Mouse (Mus musculus) fibroblast of lung, adult 2 months (primary cell): ENCODE data around the gene Lmo1.
"Not testable (repeated sequence)": the region's sequence is repeated elsewhere in the genome, so short reads cannot be mapped to it uniquely, and the experiment has no call there.

ENCODE experiments used
- DNase-seq: peaks from one replicate; pipeline ENCODE4 v3.0.0-alpha.2; 2011; ENCODE audit warnings: low read depth

Lmo1 gene

DNA sequence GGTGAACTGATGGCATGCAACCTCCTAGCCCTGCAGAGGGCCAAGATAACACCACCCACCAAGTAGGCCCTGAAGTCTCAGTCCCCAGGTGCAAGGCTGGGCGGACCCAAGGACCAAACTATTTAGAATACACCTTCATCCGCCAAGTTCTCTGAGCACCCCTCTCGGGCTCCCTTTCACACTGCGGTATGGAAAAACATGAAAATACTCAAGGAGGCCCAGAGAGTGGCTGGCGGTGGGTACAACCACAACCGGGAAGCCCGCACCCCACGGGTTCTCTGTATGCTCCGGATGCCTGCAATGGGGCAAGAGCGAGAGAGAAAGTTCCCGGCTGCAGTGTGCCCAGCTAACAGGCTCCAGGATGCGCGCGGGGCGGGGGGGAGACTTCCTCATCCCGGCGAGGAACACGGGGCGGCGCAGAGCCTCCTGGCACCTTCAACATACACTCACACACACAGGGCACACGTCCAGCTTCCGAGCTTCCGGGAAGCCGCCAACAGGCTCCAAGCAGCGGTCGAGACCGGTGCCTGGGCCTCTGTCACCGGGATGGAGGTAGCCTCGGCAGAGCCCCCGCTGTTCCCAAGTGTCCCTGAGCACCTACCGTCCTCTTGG is 564 bp downstream of the Lmo1 start:
- DNase-seq = no peak

DNA sequence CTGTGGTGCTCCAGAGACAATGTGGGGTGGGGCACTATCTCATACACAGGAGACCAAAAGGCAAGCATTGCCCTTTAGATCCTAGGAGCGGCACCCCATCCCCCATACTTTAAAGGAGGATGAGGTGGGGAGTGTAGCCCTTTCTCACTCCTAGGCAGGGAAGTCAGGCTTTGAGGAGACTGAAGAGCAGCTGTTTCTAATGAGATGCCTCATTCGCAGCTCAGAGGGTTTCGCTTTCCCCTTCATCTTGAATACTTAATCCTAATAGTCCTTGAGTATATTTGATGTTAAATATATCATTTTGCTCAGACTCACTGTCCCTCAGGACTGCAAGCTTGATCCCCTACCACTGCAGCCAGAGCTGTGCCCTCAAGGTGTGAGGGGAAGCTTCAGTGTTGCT is 3.1 kb downstream of the Lmo1 start:
- no peak for DNase-seq

DNA sequence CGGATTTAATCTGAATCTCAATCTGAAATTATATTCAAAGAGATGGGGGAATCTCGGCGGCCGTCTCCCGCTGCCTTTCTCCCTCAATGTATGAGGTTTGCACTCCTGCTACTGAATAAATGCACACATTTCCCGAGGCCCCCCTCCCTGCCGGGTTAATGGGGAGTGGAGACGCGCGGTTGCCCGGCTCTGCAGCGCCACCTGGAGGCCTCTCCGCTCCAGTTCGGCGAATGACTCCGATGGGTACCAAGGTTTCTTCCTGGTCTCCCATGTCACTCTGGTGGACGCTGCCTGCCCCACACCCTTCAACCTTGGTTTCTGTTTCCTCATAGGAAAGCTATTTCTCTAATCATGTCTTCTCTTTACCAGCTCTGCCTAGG is 4.6 kb downstream of the Lmo1 start:
- DNase-seq = peak; percentile 13

DNA sequence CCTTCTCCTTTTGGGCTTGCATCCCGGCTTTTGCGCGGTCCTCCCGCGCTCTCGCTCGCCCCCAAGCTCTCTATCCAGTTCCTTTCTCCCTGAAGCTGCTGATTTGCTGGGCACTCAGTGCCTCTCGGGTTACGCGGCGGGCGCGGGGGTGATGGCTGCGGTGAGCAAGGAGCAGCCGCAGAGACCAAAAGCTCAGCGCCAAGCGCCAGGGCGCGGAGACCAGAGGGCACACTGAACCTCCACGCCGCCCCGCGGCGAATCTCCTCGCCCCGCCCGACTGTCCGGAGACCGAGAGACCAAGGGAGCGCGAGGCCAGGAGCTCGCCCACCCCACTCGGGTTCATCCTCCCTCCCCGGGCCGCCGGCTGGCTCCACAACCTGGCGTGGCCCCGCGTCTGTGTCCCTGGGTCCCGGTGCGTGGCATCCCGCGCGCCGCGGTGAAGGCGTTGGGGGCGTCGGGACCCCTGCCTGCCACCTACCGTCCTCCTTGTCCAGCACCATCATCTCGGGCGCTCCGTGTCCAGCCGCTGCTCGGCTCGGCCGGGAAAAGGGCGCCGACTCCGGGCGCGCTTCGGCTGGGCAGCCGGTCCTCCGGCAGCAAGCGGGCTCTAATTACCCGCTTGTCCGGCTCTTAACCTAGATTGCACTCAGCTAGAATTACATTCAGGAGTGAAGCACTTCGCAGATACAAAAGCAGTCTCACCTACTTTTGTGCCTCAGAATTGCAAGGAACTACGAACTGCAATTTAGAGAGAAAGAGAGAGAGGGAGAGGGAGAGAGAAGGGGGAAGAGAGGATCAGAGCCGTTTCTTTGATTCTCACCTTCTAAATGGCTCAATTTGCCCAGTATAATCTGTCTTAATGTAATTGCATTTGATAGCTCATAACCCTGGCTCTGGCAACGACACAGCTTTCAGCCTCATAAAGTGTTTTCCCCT is 5.2 kb downstream of the Lmo1 start:
- no peak for DNase-seq

DNA sequence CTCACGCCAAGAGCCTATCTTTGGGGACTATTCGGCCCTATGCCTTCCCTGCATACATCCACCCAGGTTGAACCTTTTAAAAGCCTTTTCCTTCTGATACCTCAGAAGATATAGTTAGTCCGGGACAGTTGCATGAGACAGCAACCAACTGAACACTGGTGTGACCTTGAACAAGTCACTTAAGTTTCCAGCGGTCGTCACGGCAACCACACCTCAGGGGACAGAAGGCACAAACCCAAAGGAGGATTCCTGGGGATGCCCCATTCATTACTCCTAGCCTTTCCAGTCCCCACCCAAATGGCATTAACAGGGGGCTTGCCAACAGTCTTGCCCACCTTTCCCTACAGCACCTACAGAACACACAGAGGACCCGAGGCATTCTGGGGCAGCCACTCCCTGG is 6.3 kb downstream of the Lmo1 start:
- no peak for DNase-seq

DNA sequence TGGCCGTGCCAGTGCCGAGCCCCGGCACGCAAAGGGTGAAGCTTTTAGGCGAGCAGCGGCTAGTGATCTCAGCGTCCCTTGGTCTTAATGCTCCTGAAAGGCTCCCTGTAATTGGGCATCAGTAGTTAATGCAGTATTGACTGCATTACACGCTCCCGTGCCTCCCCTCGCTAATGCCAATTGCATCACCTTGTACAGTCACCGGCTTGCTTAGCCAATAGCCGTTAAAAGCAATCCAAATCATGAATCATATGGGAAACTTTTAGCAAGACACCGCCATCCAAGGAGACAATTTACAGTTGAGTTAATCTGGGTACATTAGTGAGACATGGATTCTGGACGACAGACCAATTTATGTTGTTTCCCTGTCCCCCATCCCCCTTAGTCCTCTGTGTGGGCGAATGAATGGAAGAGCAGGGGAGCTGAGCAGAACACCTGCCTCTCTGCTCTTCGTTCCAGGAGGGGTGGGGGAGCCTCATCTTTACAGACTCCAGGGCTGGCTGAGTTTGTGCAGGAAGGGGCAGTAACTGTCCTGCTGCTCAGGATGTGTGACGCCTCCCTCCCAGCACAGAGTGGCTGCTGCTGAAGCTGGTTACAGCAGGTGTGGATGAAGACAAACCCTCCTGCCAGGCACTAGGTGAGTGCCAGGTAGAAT is 8.9 kb downstream of the Lmo1 start:
- peak; percentile 26 for DNase-seq

DNA sequence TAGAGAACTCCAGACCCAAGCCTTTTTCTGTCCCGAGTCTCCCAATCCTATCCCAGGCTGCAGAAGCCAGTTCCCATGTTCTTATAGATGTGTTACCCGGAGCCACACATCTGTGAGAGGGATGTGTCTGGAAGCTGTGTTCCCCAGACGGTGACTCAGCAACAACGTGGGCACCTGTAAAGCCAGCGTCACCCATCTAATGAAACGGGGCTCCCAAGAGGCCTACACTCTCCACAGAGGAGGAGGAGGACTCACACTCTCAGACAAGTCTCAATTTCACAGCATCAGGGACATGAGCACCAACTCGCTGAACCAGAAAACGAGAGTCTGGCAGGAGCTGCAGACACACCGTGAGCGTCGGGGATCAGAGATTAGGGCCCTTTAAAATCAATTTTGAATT is 20.7 kb downstream of the Lmo1 start:
- no peak for DNase-seq

DNA sequence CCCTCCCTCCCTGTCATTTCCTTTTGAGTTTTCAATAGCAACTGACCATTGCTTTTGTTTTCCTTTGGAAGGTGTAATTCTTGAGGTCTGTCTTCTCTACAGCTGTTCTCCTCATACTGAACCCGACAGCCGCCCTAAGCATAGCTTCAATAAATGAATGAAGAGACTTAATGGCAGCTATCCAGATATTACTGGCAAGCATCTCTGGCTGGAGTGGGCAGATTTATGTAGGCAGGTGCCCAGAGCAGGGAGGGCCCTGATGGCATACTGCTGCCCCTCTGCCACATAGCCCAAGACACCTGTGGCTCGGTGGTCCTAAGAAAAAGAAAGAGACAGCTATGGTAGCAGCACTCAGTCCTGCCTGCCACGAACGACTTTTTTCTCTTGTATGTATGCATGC is 21.5 kb downstream of the Lmo1 start:
- no peak for DNase-seq

DNA sequence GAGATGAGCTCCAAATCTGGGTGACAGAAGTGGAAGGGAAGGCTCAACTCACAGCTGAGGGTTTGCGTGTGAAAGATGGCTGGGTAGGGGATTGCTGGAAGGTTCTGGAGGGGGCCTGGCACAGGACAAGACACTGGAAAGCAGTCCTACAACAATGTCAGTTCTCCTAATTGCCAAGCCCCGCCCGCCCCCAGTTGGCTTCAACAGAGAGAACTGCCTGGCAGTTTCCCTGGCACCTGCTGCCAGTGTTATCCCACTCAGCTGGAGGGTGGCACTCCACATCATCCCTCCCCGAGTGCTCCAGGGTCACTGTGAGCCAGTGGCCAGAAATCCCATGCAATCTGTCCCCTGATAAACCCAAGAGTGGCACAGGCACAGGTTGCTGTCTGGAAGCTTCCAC is 23.9 kb downstream of the Lmo1 start:
- no peak for DNase-seq

DNA sequence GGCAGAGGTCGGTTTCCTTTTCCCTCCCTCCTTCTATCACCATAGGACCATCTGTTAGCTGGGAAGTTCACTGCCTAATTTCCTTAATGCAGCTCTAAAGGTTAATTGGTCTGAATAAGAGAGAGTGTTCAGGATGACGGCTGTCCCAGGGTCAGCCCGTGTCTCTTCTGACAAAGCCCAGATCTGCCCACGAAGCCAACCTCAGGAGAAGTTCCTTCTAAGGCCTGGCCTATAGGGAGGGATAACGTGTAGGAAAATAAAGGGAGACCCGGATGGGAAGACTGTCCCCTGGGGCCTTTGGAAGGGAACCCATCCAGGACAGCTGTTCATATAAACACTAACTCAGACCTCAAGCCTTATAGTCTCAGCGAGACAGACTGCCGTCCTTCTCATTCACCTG is 29.8 kb downstream of the Lmo1 start:
- no peak for DNase-seq

DNA sequence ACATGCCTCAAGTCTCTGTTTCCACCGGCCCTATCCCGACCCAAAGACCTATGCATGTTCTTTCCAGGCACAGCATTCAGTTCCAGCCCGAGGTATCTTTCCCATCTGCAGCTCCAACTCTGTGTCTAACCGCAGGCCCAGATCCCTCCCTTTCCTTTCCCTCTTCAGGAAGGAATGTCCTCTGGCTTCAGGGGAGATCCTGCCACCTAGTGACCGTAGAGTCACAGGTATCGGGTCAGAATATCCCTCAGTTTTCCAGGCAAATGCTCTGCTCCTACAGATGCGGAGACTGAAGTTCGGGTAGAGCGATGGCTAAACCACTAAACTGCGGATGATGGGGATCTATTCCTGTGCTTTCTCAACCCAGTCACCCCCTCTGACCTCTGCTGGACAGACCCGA is 30.3 kb downstream of the Lmo1 start:
- no peak for DNase-seq

DNA sequence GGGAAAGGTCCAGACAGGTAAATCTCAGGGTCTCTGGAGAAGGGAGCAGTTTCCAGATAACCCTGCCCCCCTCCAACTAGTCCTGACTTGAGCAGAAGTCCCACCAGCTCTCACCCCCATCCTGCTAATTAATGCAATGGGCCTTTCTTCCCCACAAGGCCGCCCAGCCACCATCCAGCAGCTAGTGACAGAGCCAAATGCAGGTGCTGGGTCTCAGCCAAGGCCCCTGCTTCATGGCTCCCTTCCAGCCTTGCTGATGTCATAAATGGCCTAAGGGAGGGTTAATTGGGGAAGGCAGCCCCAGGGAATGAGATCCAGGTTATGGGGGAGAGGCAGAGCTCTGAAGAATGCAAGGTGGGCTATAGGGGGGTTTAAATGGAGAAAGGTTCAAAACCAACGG is 32.4 kb downstream of the Lmo1 start:
- no peak for DNase-seq

DNA sequence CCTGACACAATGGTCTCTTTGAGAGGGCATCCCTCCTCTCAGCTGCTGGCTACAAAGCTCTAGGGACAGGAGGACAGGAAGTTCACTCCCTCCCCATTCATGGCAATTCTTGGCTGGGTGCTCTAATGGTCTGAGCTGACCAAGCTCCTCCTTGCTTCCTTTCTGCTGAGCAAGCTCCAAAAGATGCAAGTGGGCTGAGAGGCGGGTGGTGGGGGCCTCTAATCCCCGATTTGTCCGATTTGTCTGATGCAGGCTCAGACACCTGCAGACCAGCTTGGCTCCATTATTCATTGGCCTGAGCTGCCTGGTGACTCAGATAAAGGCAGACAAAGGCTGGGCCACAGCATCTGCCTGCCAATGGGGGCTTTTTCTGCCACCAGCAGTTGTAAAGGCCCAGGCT is 33.3 kb downstream of the Lmo1 start:
- DNase-seq = no peak

DNA sequence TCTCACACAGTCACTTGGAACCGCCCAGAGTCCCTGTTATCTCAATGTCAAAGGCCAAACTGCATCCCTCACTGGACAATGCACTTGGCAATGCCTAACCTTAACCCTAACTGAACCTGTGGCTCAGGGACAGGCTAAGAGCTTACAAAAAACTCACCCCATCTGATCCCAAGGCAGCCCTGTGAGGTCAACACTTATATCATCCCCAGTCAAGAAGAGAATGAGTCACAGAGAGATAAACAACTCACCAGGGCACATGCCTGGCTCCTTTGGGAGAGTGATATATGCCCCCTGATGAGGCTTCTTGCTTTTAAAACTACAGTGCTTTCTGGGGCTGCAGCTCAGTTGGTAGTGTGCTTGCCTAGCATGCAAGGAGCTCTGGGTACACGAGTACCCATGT is 34.0 kb downstream of the Lmo1 start:
- no peak for DNase-seq

DNA sequence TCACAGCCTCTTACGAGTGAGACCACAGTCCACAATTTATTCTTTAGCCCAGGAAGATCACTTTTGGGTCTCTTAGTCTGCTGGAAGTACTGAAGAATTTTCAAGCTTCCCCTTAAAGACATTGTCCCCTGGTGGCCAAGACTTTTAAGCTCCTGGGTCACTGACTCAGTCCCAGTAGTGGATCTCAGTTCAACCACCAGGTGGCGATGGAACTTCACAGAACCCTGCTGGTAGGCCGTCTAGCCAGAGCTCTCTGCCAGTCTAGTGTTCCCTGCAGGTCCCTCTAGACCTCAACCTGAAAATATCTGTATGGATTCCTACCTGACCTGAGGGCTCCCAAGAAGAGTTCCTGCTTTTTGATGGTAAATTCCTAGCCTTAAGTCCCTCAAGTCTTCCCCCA is 35.6 kb downstream of the Lmo1 start:
- peak; percentile 75 for DNase-seq

DNA sequence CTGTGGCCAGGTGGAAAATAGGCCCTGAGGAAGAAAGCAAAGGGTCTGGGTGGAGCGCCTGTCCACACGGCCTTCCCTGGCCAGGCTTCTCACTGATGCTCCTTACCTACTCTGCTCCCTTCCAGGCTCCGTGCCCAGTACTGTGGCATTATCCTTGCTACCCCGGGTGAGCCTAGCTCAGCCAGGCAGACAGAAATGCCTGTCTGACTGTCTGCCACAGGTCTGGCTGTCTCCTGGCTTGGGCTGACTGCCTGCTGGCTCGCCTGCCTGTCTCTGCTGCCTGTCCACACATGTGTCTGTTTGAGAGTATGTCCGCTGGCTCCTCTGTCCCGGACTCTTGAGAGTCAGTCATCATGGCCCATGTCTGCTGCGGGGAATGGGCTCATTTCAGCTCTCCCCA is 37.6 kb downstream of the Lmo1 start:
- no peak for DNase-seq

DNA sequence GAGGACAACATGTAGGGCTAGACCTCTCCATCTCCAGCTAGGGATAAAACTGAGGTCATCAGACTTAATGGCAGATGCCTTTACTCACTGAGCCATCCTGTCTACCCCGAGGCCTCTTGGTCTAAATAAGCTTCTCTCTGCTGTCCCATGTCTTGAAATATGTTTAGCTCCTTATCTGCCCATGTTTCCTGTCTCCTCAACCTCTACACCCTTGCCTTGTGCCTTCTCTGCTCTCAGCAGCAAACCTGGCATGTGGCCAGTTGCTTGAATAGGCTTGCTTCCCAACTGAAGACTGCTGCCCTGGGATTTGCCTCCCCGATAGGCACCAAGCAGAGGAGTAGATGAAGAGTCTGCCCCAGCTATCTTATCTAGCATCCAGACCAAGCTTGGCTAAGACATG is 43.4 kb downstream of the Lmo1 start:
- DNase-seq = no peak

DNA sequence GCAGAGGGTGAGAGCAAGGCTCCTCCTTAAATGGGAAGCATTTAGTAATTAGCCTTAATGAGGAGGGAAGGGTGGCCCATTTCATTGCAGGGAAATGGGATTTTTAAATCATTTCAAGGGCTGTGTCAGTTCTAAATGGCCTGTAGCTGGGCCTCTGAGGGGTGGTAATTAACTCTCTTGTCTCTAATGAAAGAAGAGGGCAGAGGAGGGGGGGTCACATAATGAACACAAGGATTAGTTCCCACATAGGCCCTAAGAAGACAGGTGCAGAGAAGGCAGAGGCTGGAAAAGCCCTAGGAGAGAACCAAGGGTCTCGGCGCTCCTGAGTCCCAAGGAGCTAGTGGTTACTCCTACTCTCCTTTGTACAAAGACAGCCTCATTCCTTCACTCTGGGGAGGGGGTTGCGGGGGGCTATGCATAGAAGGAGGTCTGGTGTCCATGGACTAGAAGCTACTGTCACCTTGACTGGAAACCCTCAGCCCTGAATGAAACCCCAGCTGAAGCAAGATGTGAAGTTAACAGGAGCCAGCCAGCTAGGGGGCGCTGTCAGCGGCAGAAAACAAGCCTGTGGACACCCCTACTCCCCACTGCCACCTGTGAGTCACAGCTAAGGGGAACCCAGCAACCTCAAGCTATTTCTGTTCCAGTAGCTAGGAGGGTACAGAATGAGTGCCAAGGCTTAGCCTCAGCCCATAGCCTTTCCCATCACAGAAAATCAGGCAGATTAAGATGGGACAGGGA is 44.9 kb downstream of the Lmo1 start:
- DNase-seq = no peak

DNA sequence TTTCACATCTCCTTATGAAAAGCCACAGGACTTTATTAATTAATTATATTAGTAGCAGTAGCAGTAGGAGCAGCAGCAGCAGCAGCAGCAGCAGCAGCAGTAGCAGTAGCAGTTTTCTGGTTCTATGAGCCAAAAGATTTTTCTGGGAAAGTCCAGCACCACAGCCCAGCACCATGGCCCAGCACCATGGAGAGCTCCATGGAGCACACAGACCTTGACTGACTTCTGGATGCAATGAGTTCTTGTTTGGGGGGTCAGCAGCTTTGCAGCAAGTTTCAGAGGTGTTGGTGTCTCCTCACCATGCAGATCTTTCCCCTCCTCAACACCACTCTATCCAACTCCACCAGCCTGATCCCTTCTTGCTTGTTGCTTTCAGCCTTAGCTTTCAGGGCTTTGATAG is 45.6 kb downstream of the Lmo1 start:
- DNase-seq = no peak

DNA sequence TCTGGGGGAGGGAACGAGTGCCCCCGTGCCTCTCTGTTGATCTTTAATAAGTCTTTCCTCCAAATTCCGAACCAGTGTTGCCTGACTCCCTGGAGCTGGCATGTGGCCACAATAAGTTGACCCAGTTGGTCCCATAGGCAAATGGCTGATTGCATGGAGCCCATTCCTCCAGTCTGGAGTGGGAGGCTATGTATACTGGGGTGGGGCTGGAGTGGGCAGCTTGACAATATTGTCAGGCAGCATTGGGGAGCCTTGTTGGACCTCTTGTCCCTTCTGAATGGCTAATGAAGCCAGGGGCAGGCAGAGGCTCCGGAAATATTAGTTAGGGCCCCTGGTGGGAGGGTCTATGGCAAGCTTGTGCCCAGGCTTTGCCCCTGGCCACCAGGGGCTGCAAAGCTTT is 59.1 kb downstream of the Lmo1 start:
- DNase-seq = no peak

DNA sequence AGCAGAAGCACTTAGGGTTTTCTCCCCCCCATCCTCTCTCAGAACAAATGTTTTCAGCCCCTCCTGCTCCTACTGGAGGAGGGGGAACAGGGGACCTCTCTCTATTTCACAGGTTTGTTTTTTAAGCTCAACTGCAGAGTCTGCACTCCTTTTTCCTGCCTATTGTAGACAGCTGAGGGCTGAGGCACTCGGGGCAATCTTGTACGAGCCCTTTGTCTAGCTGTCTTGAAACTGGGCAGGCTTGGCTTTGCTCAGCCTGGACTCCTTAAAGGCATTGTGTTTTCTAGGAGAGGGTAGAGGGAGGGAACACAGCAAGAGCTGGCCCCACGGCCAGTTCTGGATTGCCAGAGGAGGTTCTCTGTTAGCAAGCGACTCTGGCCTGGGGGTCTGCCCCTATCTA is 59.5 kb downstream of the Lmo1 start:
- not testable (repeated sequence) for DNase-seq

DNA sequence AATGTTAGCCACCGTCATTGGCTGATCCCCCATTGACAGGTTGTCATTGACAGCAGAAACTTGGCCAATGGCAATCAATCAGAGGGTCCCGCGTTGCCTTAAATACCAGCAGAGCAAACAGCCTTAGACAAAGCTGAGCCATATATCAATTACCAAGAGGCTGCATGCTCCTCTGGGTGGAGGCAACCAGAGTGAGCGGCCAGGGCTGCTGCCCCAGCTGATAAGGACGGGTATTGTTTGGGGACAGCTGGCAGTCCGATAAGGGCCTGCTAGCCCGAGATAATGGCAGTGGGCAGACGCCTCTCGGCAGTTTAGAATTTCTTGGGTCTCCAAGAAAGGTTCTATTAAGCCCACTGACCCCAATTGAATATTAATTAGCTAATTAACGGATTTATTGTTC is 60.1 kb downstream of the Lmo1 start:
- DNase-seq = no peak

DNA sequence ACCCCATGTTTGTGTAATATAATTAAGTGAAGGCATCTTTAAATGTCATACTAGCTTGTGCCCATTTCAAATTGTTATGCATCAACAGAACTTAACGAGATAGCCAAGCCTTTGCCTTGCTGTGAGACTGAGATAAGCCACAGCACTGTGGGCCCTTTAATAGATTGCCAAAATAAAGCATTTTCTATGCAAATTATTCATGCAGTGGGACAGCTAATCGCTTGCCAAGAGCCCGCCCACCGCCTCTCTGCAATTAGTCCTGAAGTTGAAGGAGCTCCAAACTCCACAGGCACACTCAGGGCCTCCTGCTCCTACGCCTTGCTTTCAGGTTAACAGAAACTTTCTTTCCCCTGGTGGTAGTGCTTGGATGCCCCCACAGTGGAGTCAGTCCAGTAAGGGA is 64.0 kb downstream of the Lmo1 start:
- no peak for DNase-seq
